Mouse (Mus musculus) forebrain, embryonic 14.5 days (tissue): Measurements from ENCODE around the gene Kctd21. TPM values are rescaled to one million over a fixed set of nuclear protein-coding genes. Genes with fewer than 3 reads are reported as not detected.
A peak's percentile ranks its signal among the peaks of the same experiment; 100 is the strongest.

ENCODE experiments used
- ATAC-seq: fragments of 200-750 bp; cut with Nextera tagmentation; 2 replicates; pipeline ENCODE4 v1.8.0; 2017; ENCODE audit warnings: mild to moderate bottlenecking, moderate library complexity
- DNase-seq: peaks from one replicate; pipeline ENCODE4 v3.0.0-alpha.2; 2015; ENCODE audit warnings: low spot score
- H3K27ac ChIP-seq: fragments of 300-500 bp; sonication (generic); 2 replicates; pipeline ENCODE4 v1.5.1; 2014; ENCODE audit warnings: low read depth, mild to moderate bottlenecking, control low read depth, low read length, moderate library complexity
- H3K27me3 ChIP-seq: fragments of 300-500 bp; sonication (generic); replicated peaks from 2 replicates; pipeline ENCODE4 v1.6.1; 2014; ENCODE audit warnings: low read length, control low read depth, mixed read lengths; ENCODE audit not compliant: control insufficient read depth, insufficient read depth
- H3K36me3 ChIP-seq: fragments of 300-500 bp; sonication (generic); 2 replicates; pipeline ENCODE4 v1.6.1; 2014; ENCODE audit warnings: low read length, control low read depth; ENCODE audit not compliant: control insufficient read depth, insufficient read depth
- H3K4me1 ChIP-seq: fragments of 300-500 bp; sonication (generic); 2 replicates; pipeline ENCODE4 v1.6.1; 2014; ENCODE audit warnings: antibody characterized with exemption, low read length, control low read depth; ENCODE audit not compliant: control insufficient read depth, insufficient read depth
- H3K4me2 ChIP-seq: fragments of 300-500 bp; sonication (generic); 2 replicates; pipeline ENCODE4 v1.6.1; 2014; ENCODE audit warnings: mild to moderate bottlenecking, control low read depth, low read length
- H3K4me3 ChIP-seq: fragments of 300-500 bp; sonication (generic); 2 replicates; pipeline ENCODE4 v1.5.1; 2014; ENCODE audit warnings: low read depth, low read length, control low read depth
- H3K9ac ChIP-seq: fragments of 300-500 bp; sonication (generic); 2 replicates; pipeline ENCODE4 v1.6.1; 2014; ENCODE audit warnings: mild to moderate bottlenecking, low read length, control low read depth, moderate library complexity
- H3K9me3 ChIP-seq: fragments of 300-500 bp; sonication (generic); replicated peaks from 2 replicates; pipeline ENCODE4 v1.6.1; 2016; ENCODE audit warnings: low read length, control low read depth, mixed read lengths; ENCODE audit not compliant: control insufficient read depth
- WGBS: fragments of 180-500 bp; shearing (Covaris S2); extraction: QIAGEN DNeasy Blood & Tissue Kit; methylation state at CpG from one replicate; pipeline ENCODE4 v1.1.7; 2014; 5-methylcytosine and 5-hydroxymethylcytosine counted together
- polyA plus RNA-seq: library from polyadenylated mRNA; unstranded; fragments of >200 nt; fragmentation: Nextera tagmentation; extraction: Ambion mirVana; gene quantifications from 2 replicates; pipeline ENCODE4 v1.2.1, GENCODE M21; 2014

Kctd21 gene
- polyA plus RNA-seq, 1 experiment from 2014 or later: 7.5 TPM

DNA sequence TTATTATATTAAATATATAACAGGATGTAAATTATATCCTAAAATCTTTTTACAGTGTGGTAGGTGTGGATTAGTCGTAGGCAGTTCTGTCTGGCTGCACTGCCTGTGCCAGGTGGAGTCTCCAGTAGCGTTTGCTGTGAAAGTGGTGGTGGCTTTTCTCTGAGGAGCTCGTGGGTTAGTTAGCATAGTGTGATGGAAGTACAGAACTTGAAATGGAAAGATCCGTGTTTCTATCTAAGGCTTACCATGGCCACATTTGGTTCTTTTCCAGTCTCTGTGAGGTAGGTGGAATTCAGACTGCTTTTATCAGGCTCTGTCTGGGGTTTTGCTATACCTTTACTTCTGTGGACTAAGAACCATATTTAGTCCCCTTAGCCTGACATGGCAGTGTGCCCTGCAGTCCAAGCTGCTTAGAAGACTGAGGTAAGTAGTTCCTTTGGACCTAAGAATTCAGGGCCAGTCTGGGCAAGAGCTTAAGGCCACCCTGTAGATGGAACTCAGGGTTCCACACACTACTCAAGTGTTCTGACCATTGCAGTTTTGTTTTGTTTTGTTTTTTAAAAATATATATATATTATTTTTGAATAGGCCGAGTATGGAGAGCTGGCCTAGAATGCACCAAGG lies 48.5 kb downstream of the Kctd21 start:
- DNase-seq: no peak
- H3K36me3 ChIP-seq: peaks cover 90% of the 10 kb centered on the region

DNA sequence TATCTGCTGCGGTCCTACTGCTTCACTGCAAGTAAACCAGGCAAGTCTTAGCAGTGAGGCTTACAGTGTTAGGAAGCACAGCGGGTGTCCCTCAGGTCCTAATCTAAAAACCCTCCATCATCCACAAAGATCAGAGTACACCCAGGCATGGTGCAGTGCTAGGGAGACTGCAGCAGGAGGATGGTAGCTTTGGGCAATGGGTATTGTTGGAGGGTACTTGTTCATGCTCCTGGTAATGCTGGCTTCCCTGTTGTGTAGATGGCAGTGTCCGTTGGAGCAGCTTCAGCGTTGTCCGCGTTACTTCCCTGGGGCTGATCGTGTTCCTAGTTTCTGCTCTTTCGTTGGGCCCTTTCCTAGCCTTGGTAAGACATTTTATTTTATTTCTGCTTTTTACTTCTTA lies 50.5 kb downstream of the Kctd21 start:
- no peak for ATAC-seq
- no peaks in the 10 kb centered on the region for H3K27me3 ChIP-seq

More for the DNA sequence above, 48.5 kb downstream of the Kctd21 start:
- H3K4me1 ChIP-seq: no peaks in the 10 kb centered on the region
- no peak overlapping the region for H3K4me3 ChIP-seq
- 91% methylated on average over 5 of the region's 5 CpGs for WGBS
- ATAC-seq: no peak
- H3K4me2 ChIP-seq: no peak overlapping the region
- H3K27ac ChIP-seq: no peak overlapping the region
- H3K9me3 ChIP-seq: no peaks in the 10 kb centered on the region
- H3K27me3 ChIP-seq: no peaks in the 10 kb centered on the region
- no peak overlapping the region for H3K9ac ChIP-seq

DNA sequence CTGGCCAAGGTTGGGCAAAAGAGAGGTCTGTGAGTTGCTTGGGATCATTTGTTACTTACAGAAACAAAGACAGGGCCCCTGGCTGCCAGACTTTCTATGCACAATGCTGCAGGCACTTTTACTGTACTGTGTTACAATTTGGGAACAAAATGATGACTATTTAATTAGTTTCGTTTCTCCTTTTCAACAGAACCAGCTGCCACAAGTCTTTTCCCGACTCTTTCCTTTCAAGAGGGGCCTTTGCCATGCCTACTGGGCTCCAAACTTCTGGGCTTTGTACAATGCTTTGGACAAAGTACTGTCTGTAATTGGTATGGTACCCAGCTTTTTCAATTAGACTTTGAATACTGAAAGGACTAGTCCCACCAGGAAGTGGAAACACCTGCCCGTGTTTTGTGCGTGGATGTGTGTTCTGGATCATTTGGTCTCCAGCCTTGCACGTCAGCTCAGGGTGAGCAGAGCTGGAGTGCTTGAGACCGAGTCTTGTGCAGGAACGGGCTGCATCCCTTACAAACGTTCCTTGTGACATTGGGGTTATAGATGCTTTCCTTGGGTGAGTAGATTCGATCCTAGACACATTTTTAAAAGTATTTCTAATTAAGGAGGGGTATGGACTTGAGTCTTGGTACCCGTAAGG lies 51.5 kb downstream of the Kctd21 start:
- H3K9ac ChIP-seq: no peak overlapping the region
- no peak overlapping the region for H3K27ac ChIP-seq
- ATAC-seq: no peak
- H3K4me1 ChIP-seq: no peaks in the 10 kb centered on the region
- H3K9me3 ChIP-seq: no peaks in the 10 kb centered on the region
- WGBS: 77% methylated on average over 10 of the region's 10 CpGs
- peaks cover 86% of the 10 kb centered on the region for H3K36me3 ChIP-seq
- H3K27me3 ChIP-seq: no peaks in the 10 kb centered on the region
- no peak overlapping the region for H3K4me3 ChIP-seq
- H3K4me2 ChIP-seq: no peak overlapping the region
- DNase-seq: peak; percentile 29

More for the DNA sequence above, 50.5 kb downstream of the Kctd21 start:
- Histone ChIP-seq H3K9ac (no peak overlapping the region), H3K36me3 (peaks cover 88% of the 10 kb centered on the region), H3K4me1 (no peaks in the 10 kb centered on the region), H3K27ac (no peak overlapping the region), H3K4me2 (no peak overlapping the region), H3K9me3 (no peaks in the 10 kb centered on the region), H3K4me3 (no peak overlapping the region)
- DNase-seq: no peak
- whole genome bisulfite sequencing: 96% methylated on average over 8 of the region's 8 CpGs

DNA sequence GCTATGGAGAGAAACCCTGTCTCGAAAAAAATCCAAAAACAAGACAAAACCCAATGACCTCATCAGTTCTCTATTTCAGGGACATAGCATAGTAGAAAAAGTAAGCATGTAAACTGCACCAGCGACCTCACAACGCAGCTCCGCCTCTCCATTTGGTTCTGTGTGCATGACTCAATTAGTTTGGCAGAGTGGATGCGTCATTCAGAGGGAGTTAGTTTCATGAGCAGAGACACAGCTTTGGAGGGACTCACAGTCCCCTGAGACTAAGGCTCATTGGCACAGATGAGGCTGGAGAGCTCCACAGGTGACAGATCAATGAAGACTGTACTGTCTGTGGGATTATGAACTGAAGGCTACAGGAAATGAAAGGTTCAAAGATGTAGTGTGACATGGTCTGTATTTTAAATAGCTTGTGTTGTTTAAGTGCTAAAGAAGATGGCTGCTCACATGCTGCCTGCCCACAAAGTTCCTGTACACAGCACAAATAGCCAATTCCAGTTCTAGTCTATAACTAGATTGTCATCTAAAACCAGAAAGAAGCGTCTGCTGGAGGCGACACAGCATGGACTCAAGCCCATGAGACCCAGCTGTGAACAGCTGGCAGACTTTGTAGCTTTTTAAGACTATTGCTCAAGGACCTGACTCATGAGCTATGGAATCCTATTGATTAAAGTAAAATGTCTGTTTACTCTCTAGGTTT lies 54.1 kb downstream of the Kctd21 start:
- ATAC-seq (no peak), DNase-seq (peak; percentile 16)
- H3K36me3 ChIP-seq: peaks cover 75% of the 10 kb centered on the region
- peak overlapping the region; percentile 30; the same call in 1 of the 2 replicates for H3K27ac ChIP-seq
- H3K4me3 ChIP-seq: no peak overlapping the region
- no peak overlapping the region for H3K4me2 ChIP-seq
- no peaks in the 10 kb centered on the region for H3K27me3 ChIP-seq
- H3K9ac ChIP-seq: no peak overlapping the region
- 88% methylated on average over 7 of the region's 7 CpGs for WGBS
- H3K4me1 ChIP-seq: peaks cover 4% of the 10 kb centered on the region
- no peaks in the 10 kb centered on the region for H3K9me3 ChIP-seq

DNA sequence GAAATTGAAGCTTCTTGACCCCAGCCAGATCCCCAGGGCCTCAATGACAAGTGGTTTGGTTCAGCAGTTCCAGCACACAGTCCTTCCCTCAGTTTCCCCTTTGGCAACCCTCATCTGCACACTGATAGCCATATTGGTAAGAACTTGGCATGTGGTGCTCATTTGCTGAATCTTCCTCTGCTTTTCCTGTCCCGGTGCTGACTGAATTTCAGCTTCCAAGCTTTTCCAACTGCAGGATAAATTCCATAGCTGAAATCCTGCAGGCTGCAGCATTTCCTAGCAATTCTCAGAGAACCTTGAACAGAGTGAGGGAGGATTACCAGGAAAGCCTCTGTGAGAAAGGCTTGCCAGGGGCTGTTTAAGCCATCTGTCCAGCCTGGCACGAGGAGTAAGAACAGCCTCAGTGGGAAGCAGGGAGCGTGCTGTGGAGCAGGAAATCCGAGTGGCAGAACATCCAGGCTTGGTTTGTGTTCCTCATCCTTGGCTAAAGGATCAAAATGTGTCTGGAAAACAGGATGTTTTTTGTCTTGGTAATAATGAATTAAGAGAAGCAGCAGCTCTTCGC lies 54.8 kb downstream of the Kctd21 start:
- peaks cover 8% of the 10 kb centered on the region for H3K4me1 ChIP-seq
- H3K9me3 ChIP-seq: no peaks in the 10 kb centered on the region
- H3K4me2 ChIP-seq: no peak overlapping the region
- whole genome bisulfite sequencing: 70% methylated on average over 5 of the region's 5 CpGs
- H3K36me3 ChIP-seq: peaks cover 75% of the 10 kb centered on the region
- H3K27me3 ChIP-seq: no peaks in the 10 kb centered on the region
- H3K27ac ChIP-seq: peak overlapping the region; percentile 53; the same call in 1 of the 2 replicates
- no peak overlapping the region for H3K4me3 ChIP-seq
- no peak overlapping the region for H3K9ac ChIP-seq
- DNase-seq: peak; percentile 83
- ATAC-seq: peak; percentile 63; the same call in 1 of the 2 replicates

DNA sequence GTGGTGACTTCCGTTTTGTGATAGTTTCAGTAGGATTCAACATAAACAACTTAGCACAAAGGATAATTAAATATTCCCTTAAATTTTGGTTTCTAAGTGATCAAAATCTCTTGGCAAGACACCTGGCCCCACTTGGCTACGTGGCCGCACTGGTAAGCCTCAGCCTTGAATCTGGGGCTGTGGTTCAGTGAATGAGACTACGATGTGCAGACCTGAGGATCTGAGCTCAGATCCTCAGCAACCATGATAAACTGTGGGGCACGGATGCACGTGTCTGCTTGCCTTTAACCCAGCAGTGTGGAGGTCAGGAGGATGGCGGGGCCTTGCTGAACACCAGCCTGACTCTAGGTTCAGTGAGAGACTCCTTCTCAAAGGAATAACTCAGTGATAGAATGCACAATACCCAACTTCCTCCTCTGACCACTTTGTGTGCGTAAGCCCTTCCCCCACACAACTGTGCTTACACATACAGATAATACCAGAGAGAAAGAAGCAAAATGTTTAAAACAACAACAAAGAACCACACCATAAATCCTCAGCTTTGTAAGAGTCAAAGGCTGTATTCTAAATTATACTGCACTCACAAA lies 55.5 kb downstream of the Kctd21 start:
- Histone ChIP-seq H3K27ac (peak overlapping the region; percentile 53), H3K4me2 (no peak overlapping the region), H3K9ac (no peak overlapping the region), H3K27me3 (no peaks in the 10 kb centered on the region), H3K4me3 (no peak overlapping the region), H3K36me3 (peaks cover 68% of the 10 kb centered on the region), H3K9me3 (no peaks in the 10 kb centered on the region), H3K4me1 (peaks cover 8% of the 10 kb centered on the region)
- no peak for DNase-seq
- no peak for ATAC-seq
- WGBS: 89% methylated on average over 8 of the region's 8 CpGs

DNA sequence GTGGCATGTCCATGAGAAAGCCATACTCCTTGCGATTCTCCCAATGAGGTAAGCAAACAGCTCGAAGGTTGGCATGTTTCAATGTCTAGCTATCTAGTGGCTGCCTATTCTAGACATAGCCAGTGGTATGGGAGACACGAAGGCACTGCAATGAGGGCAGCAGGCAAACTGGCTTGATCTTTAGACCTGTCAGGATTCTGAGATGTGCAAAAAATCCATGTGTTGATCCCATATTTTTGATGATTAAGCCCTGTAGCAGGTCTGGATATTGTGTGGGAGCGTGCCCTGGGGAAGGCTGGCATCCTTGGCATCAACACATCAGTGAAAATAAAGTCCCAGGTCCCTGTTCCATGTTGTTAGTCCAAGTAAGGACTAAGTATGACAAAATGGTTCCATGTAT lies 56.4 kb downstream of the Kctd21 start:
- Histone ChIP-seq H3K4me1 (peaks cover 8% of the 10 kb centered on the region), H3K9me3 (no peaks in the 10 kb centered on the region), H3K27me3 (no peaks in the 10 kb centered on the region), H3K9ac (no peak overlapping the region), H3K36me3 (peaks cover 59% of the 10 kb centered on the region), H3K27ac (no peak overlapping the region), H3K4me2 (no peak overlapping the region), H3K4me3 (no peak overlapping the region)
- 96% methylated on average over 4 of the region's 4 CpGs for WGBS
- no peak for DNase-seq
- ATAC-seq: no peak

DNA sequence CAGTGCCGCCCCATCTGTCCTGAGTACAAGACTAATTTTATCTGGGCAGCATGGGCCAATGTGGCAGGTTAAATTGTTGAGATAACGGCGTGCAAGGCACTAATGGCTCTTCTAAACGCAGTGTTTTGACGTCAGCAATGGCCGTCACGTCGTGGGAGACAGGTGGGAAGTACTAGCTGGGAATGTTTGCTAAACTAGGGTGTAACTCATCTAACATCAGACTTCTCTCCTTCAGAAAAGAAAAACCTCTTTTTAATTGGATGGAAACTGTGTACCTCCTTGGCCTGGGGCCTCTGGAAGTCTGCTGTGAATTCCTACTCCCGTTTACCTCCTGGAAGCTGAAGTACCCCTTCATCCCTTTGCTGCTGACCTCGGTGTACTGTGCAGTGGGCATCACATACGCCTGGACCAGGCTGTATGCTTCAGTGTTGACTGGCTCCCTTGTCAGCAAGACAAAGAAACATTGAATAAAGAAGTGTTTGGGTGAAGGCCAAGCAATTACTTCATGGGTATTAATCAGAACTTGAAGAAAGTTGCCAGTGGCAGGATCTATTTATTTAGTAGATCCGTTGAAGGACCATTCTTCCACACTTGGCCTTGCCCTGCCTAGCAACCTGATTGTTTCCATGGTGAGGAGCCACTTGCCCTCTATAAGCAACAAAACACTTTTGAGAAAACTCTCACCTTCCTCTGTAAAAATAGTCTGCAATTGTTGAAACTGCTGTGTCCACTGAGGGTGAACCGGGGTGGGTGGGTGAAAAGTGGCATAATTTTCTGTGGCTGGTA lies 59.4 kb downstream of the Kctd21 start:
- Histone ChIP-seq H3K4me3 (no peak overlapping the region), H3K9ac (no peak overlapping the region), H3K36me3 (peaks cover 38% of the 10 kb centered on the region), H3K27me3 (no peaks in the 10 kb centered on the region), H3K9me3 (no peaks in the 10 kb centered on the region), H3K4me2 (no peak overlapping the region), H3K27ac (peak overlapping the region; percentile 70), H3K4me1 (peaks cover 8% of the 10 kb centered on the region)
- ATAC-seq: peak; percentile 96
- DNase-seq: peak; percentile 95
- 18% methylated on average over 13 of the region's 13 CpGs for WGBS
